Mouse (Mus musculus): ENCODE results near the gene A030005L19Rik.

- TF ChIP-seq CTCF (conservative IDR thresholded peaks at IDR 0.05; ENCODE audit: low read length) = no peak
- no peak for TF ChIP-seq NANOG (IDR thresholded peaks at IDR 0.05; ENCODE audit: borderline replicate concordance, low read length)
Observed at GRCm38 (mm10) chr1:82905886-82906285, 7.2 kb upstream of the A030005L19Rik start.
